Mouse (Mus musculus) kidney, adult 2 months (tissue): ENCODE results near the gene Cldn14.

Experiments used
- CTCF ChIP-seq: fragments of 200-500 bp; conservative IDR thresholded peaks from 2 replicates; pipeline ENCODE4 v1.5.1; 2011; ENCODE audit warnings: low read depth, mild to moderate bottlenecking, control low read depth, low read length, moderate library complexity, mixed read lengths; ENCODE audit not compliant: insufficient read depth, insufficient read length
- POLR2A ChIP-seq: fragments of 200-500 bp; IDR thresholded peaks from one replicate; pipeline ENCODE4 v1.6.1; 2011; ENCODE audit warnings: low read depth, low read length, control low read depth

DNA sequence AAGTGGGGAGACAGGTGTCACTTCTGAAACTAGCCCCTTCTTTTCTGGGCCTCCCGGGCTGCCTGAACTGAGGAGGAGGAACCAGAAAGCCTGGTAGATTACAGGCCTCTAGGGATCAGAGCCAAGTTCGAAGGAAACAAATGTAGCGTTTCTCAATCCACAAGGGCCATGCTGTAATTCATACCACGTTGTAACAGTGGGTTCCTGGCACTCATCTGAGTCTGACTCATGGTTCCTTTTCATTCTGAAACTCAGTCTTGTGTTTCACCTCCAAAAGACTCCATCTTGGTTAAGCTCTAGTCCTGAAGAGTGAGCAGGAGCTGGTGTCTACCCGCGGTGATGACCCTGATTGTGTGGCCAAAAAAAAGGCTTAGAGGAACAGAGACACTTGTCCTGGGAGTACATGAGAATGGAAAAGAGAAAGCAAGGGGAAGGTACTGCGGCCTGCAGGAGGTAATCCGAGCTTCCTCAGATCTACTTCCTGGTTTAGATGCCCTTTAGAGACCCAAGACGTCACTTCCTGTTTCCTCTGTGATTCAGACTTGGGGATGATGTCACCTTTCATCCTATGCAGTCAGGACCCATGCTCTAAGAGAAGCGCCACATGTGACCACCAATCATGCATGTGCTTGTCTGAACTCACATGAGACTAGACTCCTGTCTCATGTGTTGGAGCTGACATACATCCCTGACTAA lies 94.6 kb downstream of the Cldn14 start:
- no peak for TF ChIP-seq CTCF
- no peak for TF ChIP-seq POLR2A
